Mouse (Mus musculus) embryonic facial prominence, embryonic 11.5 days (tissue): ENCODE data around the gene Fbxl2. TPM values are rescaled to one million over a fixed set of nuclear protein-coding genes. Genes with fewer than 3 reads are reported as not detected.
A peak's percentile ranks its signal among the peaks of the same experiment; 100 is the strongest.

Source experiments
- ATAC-seq: fragments of 200-750 bp; cut with Nextera tagmentation; replicated peaks from 2 replicates; pipeline ENCODE4 v1.8.0; 2017; ENCODE audit warnings: low read depth; ENCODE audit not compliant: insufficient number of reproducible peaks, low FRiP score, low TSS enrichment
- DNase-seq: peaks from one replicate; pipeline ENCODE4 v3.0.0-alpha.2; 2015; ENCODE audit warnings: low spot score
- H3K27ac ChIP-seq: fragments of 300-500 bp; sonication (generic); replicated peaks from 2 replicates; pipeline ENCODE4 v1.5.1; 2014; ENCODE audit warnings: mild to moderate bottlenecking, low read depth, low read length, control low read depth
- H3K27me3 ChIP-seq: fragments of 300-500 bp; sonication (generic); 2 replicates; pipeline ENCODE4 v1.6.1; 2014; ENCODE audit warnings: mild to moderate bottlenecking, low read length, moderate library complexity, mixed read lengths; ENCODE audit not compliant: control insufficient read depth, insufficient read depth
- H3K36me3 ChIP-seq: fragments of 300-500 bp; sonication (generic); replicated peaks from 2 replicates; pipeline ENCODE4 v1.6.1; 2014; ENCODE audit warnings: low read depth, mild to moderate bottlenecking, low read length, moderate library complexity, mixed read lengths; ENCODE audit not compliant: control insufficient read depth, insufficient read depth
- H3K4me1 ChIP-seq: fragments of 300-500 bp; sonication (generic); 2 replicates; pipeline ENCODE4 v1.6.1; 2014; ENCODE audit warnings: low read length, mixed read lengths; ENCODE audit not compliant: control insufficient read depth, insufficient read depth
- H3K4me2 ChIP-seq: fragments of 300-500 bp; sonication (generic); 2 replicates; pipeline ENCODE4 v1.6.1; 2014; ENCODE audit warnings: low read depth, mild to moderate bottlenecking, control low read depth, low read length, moderate library complexity
- H3K4me3 ChIP-seq: fragments of 300-500 bp; sonication (generic); 2 replicates; pipeline ENCODE4 v1.5.1; 2014; ENCODE audit warnings: low read depth, low read length, control low read depth
- H3K9ac ChIP-seq: fragments of 300-500 bp; sonication (generic); replicated peaks from 2 replicates; pipeline ENCODE4 v1.6.1; 2014; ENCODE audit warnings: mild to moderate bottlenecking, control low read depth, low read length
- H3K9me3 ChIP-seq: fragments of 300-500 bp; sonication (generic); replicated peaks from 2 replicates; pipeline ENCODE4 v1.6.1; 2016; ENCODE audit warnings: mild to moderate bottlenecking, low read length, inconsistent platforms, mixed read lengths; ENCODE audit not compliant: control insufficient read depth
- WGBS: fragments of 180-500 bp; shearing (Covaris S2); extraction: QIAGEN DNeasy Blood & Tissue Kit; methylation state at CpG from one replicate; pipeline ENCODE4 v1.1.7; 2014; 5-methylcytosine and 5-hydroxymethylcytosine counted together
- polyA plus RNA-seq: library from polyadenylated mRNA; unstranded; fragments of >200 nt; fragmentation: Nextera tagmentation; extraction: Ambion mirVana; gene quantifications from 2 replicates; pipeline ENCODE4 v1.2.1, GENCODE M21; 2014

Fbxl2 gene
- polyA plus RNA-seq, 1 experiment from 2014 or later: 8.1 TPM

DNA sequence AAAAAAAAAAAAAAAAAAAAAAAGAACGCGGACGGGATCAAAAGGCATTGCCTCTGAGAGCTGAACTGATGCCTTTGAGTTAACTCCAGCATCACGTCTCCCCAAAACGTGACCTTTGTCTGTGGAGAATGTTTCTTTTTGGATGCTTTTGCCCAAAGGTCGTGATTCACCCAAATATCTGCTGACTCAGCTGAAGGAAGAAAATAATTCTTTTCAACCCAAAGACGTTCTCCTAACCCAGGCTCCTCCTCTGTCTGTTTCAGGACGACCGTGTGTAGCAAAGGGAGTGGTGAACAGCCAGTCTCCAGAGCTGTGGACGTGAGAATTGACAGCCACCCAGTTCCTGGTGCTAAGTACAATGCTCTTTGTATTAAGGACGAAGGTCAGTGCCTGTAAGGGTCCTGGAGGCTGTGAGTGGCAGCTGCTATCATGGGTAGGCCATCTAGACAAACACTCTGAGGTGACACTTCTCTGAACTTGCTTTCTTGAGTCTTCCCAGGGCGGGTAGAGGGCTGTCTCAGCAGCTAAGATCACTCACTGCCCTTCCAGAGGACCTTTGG is 22.6 kb upstream of the Fbxl2 start:
- Histone ChIP-seq H3K4me2 (no peak overlapping the region), H3K36me3 (no peaks in the 10 kb centered on the region), H3K27ac (no peak overlapping the region), H3K9me3 (no peaks in the 10 kb centered on the region), H3K27me3 (no peaks in the 10 kb centered on the region), H3K4me3 (no peak overlapping the region), H3K4me1 (no peaks in the 10 kb centered on the region), H3K9ac (no peak overlapping the region)
- WGBS: 61% methylated on average over 12 of the region's 12 CpGs
- no peak for ATAC-seq
- DNase-seq: no peak

DNA sequence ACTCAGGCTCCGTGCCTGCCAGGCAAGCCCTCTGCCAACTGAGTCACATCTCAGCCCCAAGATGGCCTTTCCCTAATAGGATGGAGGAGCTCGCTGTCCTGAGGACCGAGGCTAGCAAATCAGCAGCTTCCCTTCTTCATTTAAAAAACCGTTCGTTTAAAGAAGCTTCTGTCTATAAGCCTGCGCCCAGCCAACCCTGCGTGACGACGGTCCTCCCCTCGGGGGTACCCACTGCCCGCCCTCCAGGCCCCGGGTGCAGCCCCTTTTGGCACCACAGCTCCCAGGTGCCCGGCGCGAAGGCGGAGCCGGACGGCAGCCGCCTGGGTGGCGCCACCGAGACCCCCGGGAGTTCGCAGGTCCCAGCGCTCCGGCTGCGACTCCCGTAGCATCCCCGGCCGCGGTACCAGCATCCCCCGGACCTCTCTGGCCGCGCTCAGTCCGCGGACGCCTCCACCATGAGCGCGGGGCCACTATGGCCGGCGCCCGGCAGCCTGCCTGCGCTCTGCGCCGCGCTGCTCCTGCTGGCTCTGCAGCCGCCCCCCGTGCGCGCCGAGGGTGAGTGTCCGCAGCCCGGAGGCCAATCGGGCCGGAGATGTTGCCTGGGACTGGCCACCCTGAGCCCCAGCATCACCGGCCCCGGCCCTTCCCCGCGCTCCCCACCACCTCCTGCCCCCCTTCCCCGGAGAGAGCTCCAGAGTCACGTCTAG is 11.3 kb upstream of the Fbxl2 start, which contains the start of gene Susd5:
TSS of gene Susd5 (plus strand) at position 51 of the 707 bp plus-strand sequence.
- WGBS: under 1% methylated on average over 59 of the region's 60 CpGs
- peaks cover 20% of the 10 kb centered on the region for H3K27me3 ChIP-seq

DNA sequence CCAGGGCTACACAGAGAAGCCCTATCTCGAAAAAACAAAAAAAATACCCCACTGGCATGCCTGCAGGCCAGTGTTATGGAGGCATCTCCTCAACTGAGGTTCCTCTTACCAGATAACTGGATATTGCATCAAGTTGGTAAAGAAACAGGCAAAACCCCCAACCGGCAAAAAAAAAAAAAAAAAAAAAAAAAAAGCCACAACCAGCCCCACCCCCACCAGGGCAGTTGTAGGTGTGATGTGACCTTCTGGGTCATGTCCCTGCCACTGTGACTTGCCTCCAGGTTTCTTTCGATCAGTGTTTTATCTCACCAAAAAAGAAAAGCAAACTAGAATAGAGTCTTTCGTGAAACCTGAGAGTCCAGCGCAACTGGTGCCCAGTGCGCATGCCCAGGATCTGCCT is 6.9 kb upstream of the Fbxl2 start:
- Histone ChIP-seq H3K27ac (no peak overlapping the region), H3K4me2 (no peak overlapping the region), H3K4me1 (no peaks in the 10 kb centered on the region), H3K4me3 (no peak overlapping the region), H3K36me3 (no peaks in the 10 kb centered on the region), H3K9ac (no peak overlapping the region), H3K9me3 (no peaks in the 10 kb centered on the region), H3K27me3 (peaks cover 17% of the 10 kb centered on the region)
- ATAC-seq (no peak), DNase-seq (no peak)
- 83% methylated on average over 6 of the region's 6 CpGs for WGBS

More for the DNA sequence above, 11.3 kb upstream of the Fbxl2 start, which contains the start of gene Susd5:
- peak; percentile 40 for DNase-seq
- ATAC-seq: peak; percentile 69; the same call in 1 of the 2 replicates
- Histone ChIP-seq H3K9ac (peak within 1 kb of the TSS; percentile 55), H3K9me3 (no peaks in the 10 kb centered on the region), H3K27ac (no peak within 1 kb of the TSS), H3K4me2 (peak within 1 kb of the TSS; percentile 87), H3K4me1 (no peaks in the 10 kb centered on the region), H3K4me3 (peak within 1 kb of the TSS; percentile 51), H3K36me3 (no peaks in the 10 kb centered on the region)

DNA sequence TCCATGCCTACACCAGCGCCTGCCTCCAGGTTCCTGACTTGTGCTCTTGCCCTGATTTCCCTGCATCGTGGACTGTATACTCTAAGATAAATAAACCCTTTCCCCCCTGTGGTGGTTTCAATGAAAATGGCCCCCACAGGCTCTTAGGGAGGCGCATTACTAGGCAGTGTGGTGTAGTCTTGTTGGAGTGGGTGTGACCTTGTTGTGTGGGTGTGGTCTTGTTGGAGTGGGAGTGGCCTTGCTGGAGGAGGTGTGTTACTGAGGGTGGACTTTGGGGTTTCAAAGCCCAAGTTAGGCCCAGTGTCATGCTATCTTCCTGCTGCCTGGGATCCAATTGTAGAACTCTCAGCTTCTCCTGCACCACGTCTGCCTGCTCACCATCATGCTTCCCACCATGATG is 6.0 kb upstream of the Fbxl2 start:
- peaks cover 9% of the 10 kb centered on the region for H3K27me3 ChIP-seq
- no peak overlapping the region for H3K27ac ChIP-seq
- H3K4me1 ChIP-seq: no peaks in the 10 kb centered on the region
- H3K9ac ChIP-seq: no peak overlapping the region
- H3K9me3 ChIP-seq: no peaks in the 10 kb centered on the region
- peak; percentile 42 for ATAC-seq
- no peaks in the 10 kb centered on the region for H3K36me3 ChIP-seq
- H3K4me2 ChIP-seq: no peak overlapping the region
- WGBS: 75% methylated on average over 4 of the region's 4 CpGs
- no peak overlapping the region for H3K4me3 ChIP-seq
- no peak for DNase-seq

DNA sequence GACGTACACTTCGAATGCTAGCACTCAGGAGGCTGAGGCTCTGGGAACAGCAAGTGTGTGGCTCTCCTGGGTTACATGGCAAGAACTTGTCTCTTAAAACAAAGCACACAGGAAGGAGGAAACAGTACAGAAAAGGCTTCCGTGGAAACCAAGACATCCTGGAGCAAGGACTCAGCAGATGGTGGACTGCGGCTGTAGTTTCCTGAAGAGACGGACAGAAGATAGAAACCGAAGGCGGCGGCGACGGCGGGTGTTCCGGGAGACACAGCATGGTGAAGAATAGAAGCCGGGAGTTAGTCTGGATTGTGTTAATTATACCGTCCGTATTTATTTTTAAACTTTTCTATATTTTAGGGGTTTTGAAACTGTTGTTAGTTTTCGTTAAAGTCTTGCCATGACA is 4.8 kb upstream of the Fbxl2 start:
- no peak for DNase-seq
- H3K36me3 ChIP-seq: no peaks in the 10 kb centered on the region
- H3K4me2 ChIP-seq: no peak overlapping the region
- ATAC-seq: no peak
- H3K27me3 ChIP-seq: 0 out of 2 replicates have a peak, but pooled peaks cover 2% of the 10 kb centered on the region
- no peak overlapping the region for H3K27ac ChIP-seq
- H3K9me3 ChIP-seq: no peaks in the 10 kb centered on the region
- WGBS: 90% methylated on average over 16 of the region's 16 CpGs
- no peak overlapping the region for H3K4me3 ChIP-seq
- H3K9ac ChIP-seq: no peak overlapping the region
- no peaks in the 10 kb centered on the region for H3K4me1 ChIP-seq

DNA sequence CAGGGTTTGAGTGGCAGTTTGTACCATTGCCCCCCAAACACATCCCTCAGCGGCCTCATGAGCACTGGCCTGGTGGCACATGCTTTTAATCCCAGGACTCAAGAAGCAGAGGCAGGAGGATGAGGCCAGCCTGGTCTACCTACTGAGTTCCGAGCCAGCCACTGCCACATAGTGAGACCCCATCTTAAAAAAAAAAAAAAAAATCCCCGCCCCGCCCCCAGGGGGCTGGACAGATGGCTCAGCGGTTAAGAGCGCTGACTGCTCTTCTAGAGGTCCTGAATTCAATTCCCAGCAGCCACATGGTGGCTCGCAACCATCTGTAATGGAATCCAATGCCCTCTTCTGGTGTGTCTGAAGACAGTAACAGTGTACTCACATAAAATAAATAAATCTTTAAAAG is 4.1 kb upstream of the Fbxl2 start:
- DNase-seq (no peak), ATAC-seq (no peak)
- Histone ChIP-seq H3K27ac (no peak overlapping the region), H3K4me2 (no peak overlapping the region), H3K36me3 (no peaks in the 10 kb centered on the region), H3K9ac (no peak overlapping the region), H3K9me3 (no peaks in the 10 kb centered on the region), H3K27me3 (no peaks in the 10 kb centered on the region), H3K4me1 (no peaks in the 10 kb centered on the region), H3K4me3 (no peak overlapping the region)
- WGBS: 89% methylated on average over 7 of the region's 7 CpGs

DNA sequence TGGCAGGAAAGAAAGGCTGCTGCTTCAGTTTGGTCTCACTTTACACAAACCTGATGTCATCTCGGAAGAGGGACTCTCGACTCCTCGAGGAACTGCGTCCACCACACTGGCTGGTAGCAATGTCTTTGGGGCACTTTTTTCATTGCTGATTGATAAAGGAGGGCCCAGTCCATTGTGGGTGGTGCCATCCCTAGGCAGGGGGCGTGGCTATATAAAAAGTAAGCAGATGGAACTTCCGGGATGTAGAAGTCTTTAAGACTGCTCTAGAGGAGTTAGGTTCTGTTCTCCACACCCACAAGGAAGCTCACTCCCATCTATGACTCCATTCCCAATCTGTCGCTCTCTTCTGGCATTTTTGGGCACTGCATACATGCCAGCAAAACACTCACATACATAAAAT is 685 bp upstream of the Fbxl2 start:
- H3K36me3 ChIP-seq: no peaks in the 10 kb centered on the region
- H3K4me1 ChIP-seq: no peaks in the 10 kb centered on the region
- H3K27me3 ChIP-seq: no peaks in the 10 kb centered on the region
- no peak overlapping the region for H3K27ac ChIP-seq
- no peak overlapping the region for H3K9ac ChIP-seq
- no peak overlapping the region for H3K4me2 ChIP-seq
- WGBS: 90% methylated on average over 7 of the region's 7 CpGs
- ATAC-seq (no peak), DNase-seq (no peak)
- no peak overlapping the region for H3K4me3 ChIP-seq
- H3K9me3 ChIP-seq: no peaks in the 10 kb centered on the region

DNA sequence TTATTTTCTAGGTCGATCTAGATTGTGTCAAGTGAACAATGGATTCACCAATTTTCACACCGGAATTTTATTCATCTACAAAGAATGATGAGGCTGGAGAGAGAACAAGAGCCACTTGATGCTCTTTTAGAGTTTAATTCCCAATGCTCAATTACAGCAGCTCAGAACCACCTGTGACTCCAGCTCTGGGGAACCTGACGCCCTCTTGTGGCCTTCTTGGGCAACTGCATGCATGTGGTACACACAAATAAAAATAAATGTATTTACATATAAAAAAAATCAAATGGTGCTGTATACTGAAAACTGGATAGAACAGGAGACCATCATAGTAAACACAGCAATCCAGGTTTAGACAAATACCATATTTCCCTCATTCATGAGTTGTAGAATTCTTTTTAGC is 1.5 kb downstream of the Fbxl2 start:
- WGBS: 55% methylated on average over 3 of the region's 3 CpGs
- Histone ChIP-seq H3K4me2 (no peak overlapping the region), H3K9me3 (no peaks in the 10 kb centered on the region), H3K27me3 (no peaks in the 10 kb centered on the region), H3K36me3 (no peaks in the 10 kb centered on the region), H3K9ac (no peak overlapping the region), H3K4me1 (no peaks in the 10 kb centered on the region), H3K4me3 (no peak overlapping the region), H3K27ac (no peak overlapping the region)
- DNase-seq: no peak
- ATAC-seq: no peak
